Mouse (Mus musculus) olfactory bulb, adult 2 months (tissue): Measurements from ENCODE around the gene Gabbr1.

Experiments
- CTCF ChIP-seq: fragments of 200-500 bp; IDR thresholded peaks from 2 replicates; pipeline ENCODE4 v1.5.1; 2012; ENCODE audit warnings: low read depth, mild to moderate bottlenecking, low read length, moderate library complexity; ENCODE audit not compliant: insufficient read depth
- POLR2A ChIP-seq: fragments of 200-500 bp; IDR thresholded peaks from 2 replicates; pipeline ENCODE4 v1.6.1; 2012; ENCODE audit warnings: mild to moderate bottlenecking, low read depth, low read length, moderate library complexity; ENCODE audit not compliant: insufficient read depth

GRCm38 (mm10) chr17:37012141-37012540 is 33.6 kb upstream of the Gabbr1 start:
- TF ChIP-seq CTCF = no peak
- TF ChIP-seq POLR2A = no peak
